Mouse (Mus musculus) megakaryocyte, embryonic 14.5 days (primary cell): ENCODE data around the gene Haspin.

Experiments
- FLI1 ChIP-seq: IDR thresholded peaks from 2 replicates; pipeline ENCODE4 v1.6.1; 2012; ENCODE audit warnings: low read length, inconsistent platforms, mixed read lengths
- GATA1 ChIP-seq: IDR thresholded peaks from 3 replicates; pipeline ENCODE4 v1.6.1; 2012; ENCODE audit warnings: mixed read lengths, low read length, inconsistent platforms, borderline replicate concordance

DNA sequence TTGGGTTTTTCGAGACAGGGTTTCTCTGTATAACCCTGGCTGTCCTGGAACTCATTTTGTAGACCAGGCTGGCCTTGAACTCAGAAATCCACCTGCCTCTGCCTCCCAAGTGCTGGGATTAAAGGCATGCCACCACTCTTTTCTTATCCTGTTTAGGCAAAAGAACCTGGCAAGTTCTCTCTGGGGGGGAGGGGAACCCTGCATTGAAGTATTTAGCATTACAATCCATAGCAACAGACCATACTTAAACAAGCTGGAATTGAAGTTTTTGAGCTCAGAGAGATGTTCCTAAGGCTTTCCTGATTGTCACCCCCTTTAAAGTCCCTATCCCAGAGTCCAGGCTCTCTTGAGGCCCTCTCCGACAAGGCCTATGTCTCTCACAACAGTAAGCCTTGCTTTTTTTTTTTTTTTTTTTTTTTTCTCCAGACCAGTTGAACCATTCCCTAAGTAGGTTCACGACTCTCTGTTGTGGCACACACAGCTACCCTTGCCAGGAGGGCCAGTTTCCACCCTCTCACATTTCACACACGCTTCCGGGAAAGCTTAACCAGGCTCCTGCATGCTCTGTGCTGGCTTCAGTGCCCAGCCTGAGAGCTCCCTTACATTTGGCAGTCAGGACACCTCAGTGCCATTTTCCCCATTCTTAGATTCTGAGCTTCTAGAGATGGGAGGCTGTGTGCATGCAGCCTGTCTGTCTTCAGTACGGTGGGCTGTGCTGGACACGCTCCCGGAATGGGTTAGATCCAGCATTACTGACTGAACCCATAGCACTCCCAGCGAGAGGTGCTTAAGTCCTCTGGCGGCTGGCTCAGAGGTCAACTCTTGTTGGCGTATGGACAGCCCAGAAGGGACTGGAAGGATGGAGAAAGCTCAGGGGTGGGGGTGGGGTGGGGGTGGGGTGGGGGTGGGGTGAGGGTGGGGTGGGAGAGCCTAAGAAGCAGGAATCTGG is 8.2 kb upstream of the Haspin start:
- no peak for TF ChIP-seq GATA1
- TF ChIP-seq FLI1, result no peak
